Mouse (Mus musculus) skeletal muscle tissue, adult 2 months (tissue): ENCODE data around the gene Myo1c.

Experiments used
- DNase-seq: peaks from one replicate; pipeline ENCODE4 v3.0.0-alpha.2; 2012; ENCODE audit warnings: low read depth, low spot score

Myo1c gene

DNA sequence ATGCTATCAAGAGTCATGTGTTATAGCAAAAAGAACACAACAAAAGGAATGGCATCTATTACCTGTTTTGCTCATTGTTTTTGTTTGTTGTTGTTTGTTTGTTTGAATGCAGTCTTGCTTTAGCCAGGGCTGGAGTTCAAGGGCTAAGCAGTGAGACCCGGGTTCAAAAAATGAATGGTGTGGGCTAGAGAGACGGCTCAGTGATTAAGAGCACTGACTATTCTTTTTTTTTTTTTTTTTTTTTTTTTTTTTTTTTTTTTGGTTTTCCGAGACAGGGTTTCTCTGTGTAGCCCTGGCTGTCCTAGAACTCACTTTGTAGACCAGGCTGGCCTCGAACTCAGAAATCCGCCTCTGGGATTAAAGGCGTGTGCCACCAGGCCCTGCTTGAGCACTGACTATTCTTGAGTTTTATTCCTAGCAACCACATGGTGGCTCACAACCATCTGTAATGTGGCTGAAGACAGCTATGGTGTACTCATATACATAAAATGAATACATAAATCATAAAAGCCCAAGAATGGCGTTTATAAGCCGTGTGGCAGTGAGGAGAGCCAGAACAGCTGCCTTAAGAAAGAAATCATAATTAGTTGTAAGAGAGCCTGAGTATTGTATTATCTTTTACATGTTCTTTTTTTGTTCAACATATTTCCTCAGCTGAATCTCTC is 66.5 kb downstream of the Myo1c start:
- no peak for DNase-seq

DNA sequence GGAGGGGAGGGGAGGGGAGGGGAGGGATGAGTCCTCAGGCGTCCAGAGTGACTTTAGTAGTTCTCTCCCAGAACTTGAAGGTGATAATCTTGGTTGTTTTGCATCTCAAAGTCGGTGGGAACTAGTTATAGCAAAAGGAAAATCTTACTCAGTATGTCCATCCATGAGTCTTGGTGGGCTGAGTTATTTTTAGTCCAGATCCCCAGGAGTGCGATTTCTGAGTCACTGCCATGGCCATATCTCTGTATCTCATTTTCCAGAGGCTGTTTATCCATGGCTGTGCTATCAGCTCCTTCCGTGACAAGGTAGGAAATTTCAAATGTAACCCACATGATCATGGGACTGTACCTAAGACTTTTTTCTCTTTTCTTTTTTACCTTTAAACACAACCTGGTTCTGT is 72.0 kb downstream of the Myo1c start:
- DNase-seq, result no peak
